Mouse (Mus musculus) ES-E14 (cell line): ENCODE results near the gene Nfkb2. TPM values are rescaled to one million over a fixed set of nuclear protein-coding genes. Genes with fewer than 3 reads are reported as not detected.

Experiments
- DNase-seq: peaks from one replicate; pipeline ENCODE4 v3.0.0-alpha.2; 2013; ENCODE audit warnings: low read depth, low spot score
- H3K27ac ChIP-seq: 2 replicates; pipeline ENCODE4 v1.5.1; 2012; ENCODE audit warnings: low read depth, mild to moderate bottlenecking, low read length, moderate library complexity, mixed read lengths; ENCODE audit not compliant: poor library complexity, insufficient read depth, severe bottlenecking
- H3K36me3 ChIP-seq: 2 replicates; pipeline ENCODE4 v1.6.1; 2012; ENCODE audit warnings: mild to moderate bottlenecking, low read length, moderate library complexity, mixed read lengths; ENCODE audit not compliant: control insufficient read depth, poor library complexity, insufficient read depth, severe bottlenecking
- H3K4me1 ChIP-seq, 2 experiments: fragments of 150-350 bp in 1 of 2; sonication (generic) in 1 of 2; 2 replicates each; pipeline ENCODE4 v1.6.1; 2012; ENCODE audit warnings: low read length in 2 of 2, mild to moderate bottlenecking in 1 of 2, mixed read lengths in 1 of 2; ENCODE audit not compliant: control insufficient read depth in 2 of 2, insufficient read depth in 2 of 2, poor library complexity in 1 of 2
- H3K4me3 ChIP-seq, 2 experiments: fragments of 150-350 bp in 1 of 2; sonication (generic) in 1 of 2; 2 replicates each; pipeline ENCODE4 v1.5.1; 2012; ENCODE audit warnings: low read length in 2 of 2, low read depth in 1 of 2, mild to moderate bottlenecking in 1 of 2, mixed read lengths in 1 of 2; ENCODE audit not compliant: insufficient read depth in 1 of 2, poor library complexity in 1 of 2, severe bottlenecking in 1 of 2
- H3K9ac ChIP-seq: 2 replicates; pipeline ENCODE4 v1.6.1; 2012; ENCODE audit warnings: low read depth, mild to moderate bottlenecking, low read length, mixed read lengths; ENCODE audit not compliant: poor library complexity, insufficient read depth, severe bottlenecking
- H3K9me3 ChIP-seq: fragments of 150-350 bp; sonication (generic); 2 replicates; pipeline ENCODE4 v1.6.1; 2012; ENCODE audit warnings: low read depth, mild to moderate bottlenecking, low read length; ENCODE audit not compliant: control insufficient read depth, insufficient read depth
- CHD2 ChIP-seq: IDR thresholded peaks from 2 replicates; pipeline ENCODE4 v1.6.1; 2014; ENCODE audit warnings: mild to moderate bottlenecking, low read depth, low read length, inconsistent platforms
- HCFC1 ChIP-seq: IDR thresholded peaks from 2 replicates; pipeline ENCODE4 v1.6.1; 2012; ENCODE audit warnings: low read length, inconsistent platforms, borderline replicate concordance; ENCODE audit not compliant: insufficient read depth
- MAFK ChIP-seq: IDR thresholded peaks from 2 replicates; pipeline ENCODE4 v1.6.1; 2014; ENCODE audit warnings: mild to moderate bottlenecking, low read depth, low read length, inconsistent platforms; ENCODE audit not compliant: insufficient read depth
- ZC3H11A ChIP-seq: IDR thresholded peaks from 2 replicates; pipeline ENCODE4 v1.6.1; 2012; ENCODE audit warnings: low read depth, mild to moderate bottlenecking, inconsistent platforms, low read length, borderline replicate concordance
- ZNF384 ChIP-seq: IDR thresholded peaks from 2 replicates; pipeline ENCODE4 v1.6.1; 2012; ENCODE audit warnings: low read depth, low read length, inconsistent platforms
- in situ Hi-C, 2 experiments: fragments of 600-800 bp; cut with MboI; formaldehyde crosslinking; loops; one replicate each; pipeline ENCODE4 v1.15.1; 2025; ENCODE audit warnings: low sequenced_read_pairs in 2 of 2, inconsistent platforms in 1 of 2; ENCODE audit not compliant: unreplicated experiment in 2 of 2
- total RNA-seq: library from RNA; depleted of rRNA; stranded (reverse); fragments of 300-350 nt; gene quantifications from 2 replicates; pipeline ENCODE4 v1.2.3, GENCODE M21; 2012

The Nfkb2 gene
- total RNA-seq, 1 experiment = 13.0 TPM

GRCm38 (mm10) chr19:46309651-46310305 lies 5.7 kb downstream of the Nfkb2 start:
- in situ Hi-C loops = no loop called here
- no peak overlapping the region for H3K27ac ChIP-seq
- no peaks in the 10 kb centered on the region for H3K9me3 ChIP-seq
- peaks cover 0 to 18% of the 10 kb centered on the region in 2 experiments; a peak in 1 of 4 replicates for H3K4me1 ChIP-seq
- TF ChIP-seq ZNF384 (no peak), MAFK (no peak), CHD2 (no peak)
- no peak overlapping the region for H3K9ac ChIP-seq
- no peak overlapping the region for H3K4me3 ChIP-seq
- no peak for DNase-seq
- peaks cover 6% of the 10 kb centered on the region; the same call in 1 of the 2 replicates for H3K36me3 ChIP-seq

- in situ Hi-C loops = no loop called here
These were observed 6.3 kb downstream of the Nfkb2 start for GRCm38 (mm10) chr19:46310312-46310865.

GRCm38 (mm10) chr19:46311341-46311740 lies 7.2 kb downstream of the Nfkb2 start:
- Histone ChIP-seq H3K27ac (no peak overlapping the region), H3K4me1 (peaks cover 0 to 15% of the 10 kb centered on the region in 2 experiments; a peak in 1 of 4 replicates), H3K36me3 (peaks cover 6% of the 10 kb centered on the region; the same call in 1 of the 2 replicates), H3K4me3 (no peak overlapping the region), H3K9me3 (no peaks in the 10 kb centered on the region), H3K9ac (no peak overlapping the region)
- no peak for DNase-seq
- no peak for TF ChIP-seq CHD2
- in situ Hi-C loops = no loop called here

More at GRCm38 (mm10) chr19:46310312-46310865, 6.3 kb downstream of the Nfkb2 start:
- H3K4me3 ChIP-seq = no peak overlapping the region
- H3K9me3 ChIP-seq = no peaks in the 10 kb centered on the region
- no peak overlapping the region for H3K9ac ChIP-seq
- TF ChIP-seq ZNF384 (no peak), CHD2 (no peak), ZC3H11A (no peak), HCFC1 (no peak), MAFK (no peak)
- peaks cover 6% of the 10 kb centered on the region; the same call in 1 of the 2 replicates for H3K36me3 ChIP-seq
- DNase-seq = no peak
- peaks cover 0 to 15% of the 10 kb centered on the region in 2 experiments; a peak in 1 of 4 replicates for H3K4me1 ChIP-seq
- H3K27ac ChIP-seq = no peak overlapping the region

GRCm38 (mm10) chr19:46312566-46312965 lies 8.4 kb downstream of the Nfkb2 start:
- no peak overlapping the region for H3K9ac ChIP-seq
- peak overlapping the region; percentile 8 to 35; a peak in 2 of 4 replicates for H3K4me3 ChIP-seq
- no peak for TF ChIP-seq CHD2
- TF ChIP-seq ZNF384 = no peak
- no peak for TF ChIP-seq HCFC1
- no peak for TF ChIP-seq MAFK
- TF ChIP-seq ZC3H11A = no peak
- no peaks in the 10 kb centered on the region for H3K9me3 ChIP-seq
- peaks cover 2% of the 10 kb centered on the region; the same call in 1 of the 2 replicates for H3K36me3 ChIP-seq
- no peak for DNase-seq
- H3K27ac ChIP-seq = no peak overlapping the region
- in situ Hi-C loops = no loop called here
- H3K4me1 ChIP-seq = peaks cover 0 to 19% of the 10 kb centered on the region in 2 experiments; a peak in 1 of 4 replicates
